Mouse (Mus musculus): Measurements from ENCODE around the gene Adamts17. TPM values are rescaled to one million over a fixed set of nuclear protein-coding genes. Genes with fewer than 3 reads are reported as not detected.

Gene Adamts17
- 0.68 TPM for polyA plus RNA-seq (2014; fragmentation: Illumina TruSeq; extraction: RNeasy Lipid Tissue Mini Kit (QIAGEN cat#74804))

GRCm38 (mm10) chr7:66839463-66840007, at the start of gene Adamts17:
TSS of gene Adamts17 (plus strand) at chr7:66839735.

Other genes starting within 250 kb of the Adamts17 start
- 46.3 TPM for gene Asb7, start 150.1 kb upstream of the Adamts17 start, polyA plus RNA-seq (2014; fragmentation: Illumina TruSeq; extraction: RNeasy Lipid Tissue Mini Kit (QIAGEN cat#74804))
- 17.5 TPM for gene Lins1, start 149.8 kb upstream of the Adamts17 start, polyA plus RNA-seq (2014; fragmentation: Illumina TruSeq; extraction: RNeasy Lipid Tissue Mini Kit (QIAGEN cat#74804))
- 0.71 TPM for gene Cers3, start 96.2 kb upstream of the Adamts17 start, polyA plus RNA-seq (2014; fragmentation: Illumina TruSeq; extraction: RNeasy Lipid Tissue Mini Kit (QIAGEN cat#74804))

Data from ovary, adult 10 weeks (tissue).